Mouse (Mus musculus) midbrain, embryonic 15.5 days (tissue): ENCODE data around the gene Macc1. TPM values are rescaled to one million over a fixed set of nuclear protein-coding genes. Genes with fewer than 3 reads are reported as not detected.
"Not testable (repeated sequence)": the region's sequence is repeated elsewhere in the genome, so short reads cannot be mapped to it uniquely, and the experiment has no call there.

Experiments used
- ATAC-seq: fragments of 200-750 bp; cut with Nextera tagmentation; replicated peaks from 2 replicates; pipeline ENCODE4 v1.8.0; 2017; ENCODE audit warnings: moderate TSS enrichment
- H3K27ac ChIP-seq: fragments of 300-500 bp; sonication (generic); 2 replicates; pipeline ENCODE4 v1.5.1; 2015; ENCODE audit warnings: mild to moderate bottlenecking, inconsistent platforms
- H3K27me3 ChIP-seq: fragments of 300-500 bp; sonication (generic); replicated peaks from 2 replicates; pipeline ENCODE4 v1.6.1; 2015; ENCODE audit warnings: inconsistent platforms
- H3K36me3 ChIP-seq: fragments of 300-500 bp; sonication (generic); replicated peaks from 2 replicates; pipeline ENCODE4 v1.6.1; 2015; ENCODE audit warnings: inconsistent platforms
- H3K4me1 ChIP-seq: fragments of 300-500 bp; sonication (generic); 2 replicates; pipeline ENCODE4 v1.6.1; 2015; ENCODE audit warnings: inconsistent platforms
- H3K4me2 ChIP-seq: fragments of 300-500 bp; sonication (generic); 2 replicates; pipeline ENCODE4 v1.6.1; 2015; ENCODE audit warnings: inconsistent platforms, mild to moderate bottlenecking, moderate library complexity
- H3K4me3 ChIP-seq: fragments of 300-500 bp; sonication (generic); 2 replicates; pipeline ENCODE4 v1.5.1; 2015; ENCODE audit warnings: mild to moderate bottlenecking, inconsistent platforms
- H3K9ac ChIP-seq: fragments of 300-500 bp; sonication (generic); 2 replicates; pipeline ENCODE4 v1.6.1; 2015; ENCODE audit warnings: mild to moderate bottlenecking, inconsistent platforms
- H3K9me3 ChIP-seq: fragments of 300-500 bp; sonication (generic); 2 replicates; pipeline ENCODE4 v1.6.1; 2016; ENCODE audit warnings: inconsistent platforms
- WGBS: fragments of 180-500 bp; shearing (Covaris S2); methylation state at CpG from one replicate; pipeline ENCODE4 v1.1.7; 2015; ENCODE audit warnings: mixed read lengths; 5-methylcytosine and 5-hydroxymethylcytosine counted together
- polyA plus RNA-seq: library from polyadenylated mRNA; unstranded; fragments of >200 nt; fragmentation: Nextera tagmentation; extraction: Ambion mirVana; gene quantifications from 2 replicates; pipeline ENCODE4 v1.2.1, GENCODE M21; 2015

Macc1 gene
- polyA plus RNA-seq, 1 experiment from 2014 or later: 0.04 TPM

- Histone ChIP-seq H3K4me3 (no peak overlapping the region), H3K9ac (no peak overlapping the region), H3K4me1 (0 out of 2 replicates have a peak, but pooled peaks cover 6% of the 10 kb centered on the region), H3K36me3 (no peaks in the 10 kb centered on the region), H3K4me2 (no peak overlapping the region), H3K27ac (no peak overlapping the region), H3K27me3 (no peaks in the 10 kb centered on the region), H3K9me3 (no peaks in the 10 kb centered on the region)
- ATAC-seq: peak; percentile 83
Observed at GRCm38 (mm10) chr12:119333376-119333775, 19.3 kb downstream of the Macc1 start.

DNA sequence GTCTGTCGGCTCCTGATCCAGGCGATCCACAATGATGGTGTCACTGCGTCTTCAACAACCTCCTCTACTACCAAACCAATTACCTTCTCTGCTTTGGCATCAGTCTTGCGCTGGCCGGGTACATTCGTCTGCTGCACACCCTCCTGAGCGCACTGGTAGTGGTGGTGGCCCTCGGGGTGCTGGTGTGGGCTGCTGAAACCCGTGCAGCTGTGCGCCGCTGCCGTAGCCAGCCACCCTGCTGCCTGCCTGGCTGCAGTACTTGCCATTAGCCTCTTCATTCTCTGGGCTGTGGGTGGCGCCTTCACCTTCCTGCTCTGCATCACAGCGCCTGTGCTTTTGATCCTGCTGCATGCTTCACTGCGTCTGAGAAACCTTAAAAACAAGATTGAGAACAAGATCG is 38.5 kb downstream of the Macc1 start:
- not testable (repeated sequence) for H3K9me3 ChIP-seq, H3K9ac ChIP-seq, H3K4me1 ChIP-seq, H3K27ac ChIP-seq, H3K36me3 ChIP-seq, H3K27me3 ChIP-seq
- Histone ChIP-seq H3K4me3 (0 out of 2 replicates have a peak overlapping the region, but pooled peaks have one; percentile 5), H3K4me2 (peak overlapping the region; percentile 26)
- ATAC-seq: peak; percentile 62; the same call in 1 of the 2 replicates
- 32% methylated on average over 16 of the region's 16 CpGs for WGBS

DNA sequence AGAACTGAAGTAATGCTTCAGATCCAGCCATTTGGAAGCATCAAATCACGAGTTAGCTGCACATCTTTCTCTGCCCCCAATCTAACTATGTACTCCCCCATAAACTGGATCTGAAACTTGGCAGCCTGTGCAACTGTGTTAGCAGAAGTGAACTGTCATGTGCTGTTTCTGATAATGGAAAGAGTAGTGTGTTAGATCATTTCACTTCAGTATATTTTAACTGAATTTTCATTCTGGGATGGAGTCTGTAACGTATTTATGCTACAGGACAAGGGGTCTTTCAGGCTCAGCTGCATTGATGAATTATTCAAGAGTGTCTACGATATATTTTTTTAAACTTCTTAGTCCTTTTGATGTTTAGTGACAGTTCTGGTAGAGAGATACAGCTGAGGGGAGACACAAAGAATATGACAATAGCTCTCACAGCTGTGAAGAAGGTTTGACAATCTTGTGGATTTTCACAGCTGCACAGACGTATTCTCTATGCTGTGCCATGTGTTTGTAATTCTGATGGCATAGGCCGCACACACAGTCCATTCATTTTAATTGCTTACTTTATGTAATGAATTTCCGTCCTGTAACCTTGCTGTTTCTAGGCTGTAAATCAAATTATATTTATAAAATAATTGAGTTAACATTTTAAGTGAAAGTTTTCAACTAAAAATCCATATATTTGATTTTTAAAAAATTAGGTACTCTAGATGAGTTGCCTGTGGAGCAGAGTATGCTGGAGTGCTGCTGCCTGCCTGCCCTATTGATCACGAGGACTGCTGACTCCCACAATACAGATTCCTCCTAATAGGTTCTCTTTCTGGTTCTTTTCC is 43.6 kb downstream of the Macc1 start:
- no peak overlapping the region for H3K27ac ChIP-seq
- peak; percentile 95 for ATAC-seq
- H3K4me2 ChIP-seq: no peak overlapping the region
- H3K27me3 ChIP-seq: no peaks in the 10 kb centered on the region
- H3K36me3 ChIP-seq: no peaks in the 10 kb centered on the region
- H3K4me3 ChIP-seq: no peak overlapping the region
- no peak overlapping the region for H3K9ac ChIP-seq
- 17% methylated on average over 7 of the region's 7 CpGs for WGBS
- no peaks in the 10 kb centered on the region for H3K9me3 ChIP-seq
- H3K4me1 ChIP-seq: 0 out of 2 replicates have a peak, but pooled peaks cover 10% of the 10 kb centered on the region

- H3K4me3 ChIP-seq: no peak overlapping the region
- H3K9ac ChIP-seq: no peak overlapping the region
- H3K27me3 ChIP-seq: no peaks in the 10 kb centered on the region
- 0 out of 2 replicates have a peak, but pooled peaks have one; percentile 19 for ATAC-seq
- H3K4me1 ChIP-seq: 0 out of 2 replicates have a peak, but pooled peaks cover 10% of the 10 kb centered on the region
- WGBS: 40% methylated on average over 1 of the region's 1 CpGs
- no peaks in the 10 kb centered on the region for H3K9me3 ChIP-seq
- no peak overlapping the region for H3K4me2 ChIP-seq
- no peak overlapping the region for H3K27ac ChIP-seq
- no peaks in the 10 kb centered on the region for H3K36me3 ChIP-seq
Observed at GRCm38 (mm10) chr12:119358242-119358515, 44.1 kb downstream of the Macc1 start.

GRCm38 (mm10) chr12:119365041-119365440 is 51.0 kb downstream of the Macc1 start:
- Histone ChIP-seq H3K4me2 (no peak overlapping the region), H3K4me3 (no peak overlapping the region), H3K9me3 (no peaks in the 10 kb centered on the region), H3K4me1 (no peaks in the 10 kb centered on the region), H3K27ac (no peak overlapping the region), H3K27me3 (no peaks in the 10 kb centered on the region), H3K9ac (no peak overlapping the region), H3K36me3 (no peaks in the 10 kb centered on the region)
- 66% methylated on average over 1 of the region's 1 CpGs for WGBS
- no peak for ATAC-seq

DNA sequence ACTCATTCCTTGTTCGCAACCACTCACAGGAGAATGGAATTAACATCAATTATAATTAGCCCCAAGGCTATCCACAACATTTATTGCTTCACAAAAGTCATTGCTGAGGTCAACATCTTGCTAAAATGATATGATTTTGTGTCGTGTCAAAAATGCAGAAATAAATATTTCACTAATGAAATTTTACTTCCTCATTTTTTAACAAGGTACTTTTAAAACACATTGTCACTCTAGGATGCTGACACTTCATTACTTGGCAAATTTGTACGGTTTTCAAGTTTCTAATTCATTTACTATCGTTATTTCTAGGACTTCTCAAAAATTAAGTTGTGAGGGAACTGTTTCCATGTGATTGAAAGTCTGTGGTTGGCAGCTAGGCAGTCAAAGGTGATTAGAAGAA is 55.8 kb downstream of the Macc1 start:
- 80% methylated on average over 4 of the region's 4 CpGs for WGBS
- no peak overlapping the region for H3K4me2 ChIP-seq

DNA sequence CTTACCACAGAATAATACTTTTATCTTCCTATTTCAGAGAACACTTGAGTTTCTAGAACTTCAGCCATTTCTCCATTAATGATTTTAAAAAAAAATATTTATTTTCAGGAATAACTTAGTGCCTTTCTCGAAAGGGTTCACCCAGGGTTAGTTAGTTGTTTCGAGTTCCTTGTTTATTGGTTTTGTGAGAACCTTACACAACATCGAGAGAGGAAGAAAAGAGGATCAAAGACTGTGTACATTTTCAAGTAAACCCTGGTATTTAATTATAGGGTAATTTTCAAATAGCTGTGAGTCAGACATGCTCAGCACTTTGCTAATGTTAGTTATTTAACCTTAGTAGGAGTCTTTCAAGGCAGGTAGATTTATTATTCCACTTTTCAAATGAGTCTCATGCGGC is 58.3 kb downstream of the Macc1 start:
- no peaks in the 10 kb centered on the region for H3K36me3 ChIP-seq
- no peak overlapping the region for H3K9ac ChIP-seq
- no peaks in the 10 kb centered on the region for H3K9me3 ChIP-seq
- H3K4me2 ChIP-seq: no peak overlapping the region
- no peaks in the 10 kb centered on the region for H3K27me3 ChIP-seq
- no peak for ATAC-seq
- H3K4me3 ChIP-seq: no peak overlapping the region
- H3K27ac ChIP-seq: no peak overlapping the region
- 85% methylated on average over 4 of the region's 4 CpGs for WGBS
- H3K4me1 ChIP-seq: no peaks in the 10 kb centered on the region

More for the DNA sequence above, 55.8 kb downstream of the Macc1 start:
- Histone ChIP-seq H3K36me3 (no peaks in the 10 kb centered on the region), H3K4me3 (no peak overlapping the region), H3K27ac (no peak overlapping the region), H3K9ac (no peak overlapping the region), H3K9me3 (no peaks in the 10 kb centered on the region), H3K4me1 (no peaks in the 10 kb centered on the region), H3K27me3 (no peaks in the 10 kb centered on the region)
- ATAC-seq: no peak

DNA sequence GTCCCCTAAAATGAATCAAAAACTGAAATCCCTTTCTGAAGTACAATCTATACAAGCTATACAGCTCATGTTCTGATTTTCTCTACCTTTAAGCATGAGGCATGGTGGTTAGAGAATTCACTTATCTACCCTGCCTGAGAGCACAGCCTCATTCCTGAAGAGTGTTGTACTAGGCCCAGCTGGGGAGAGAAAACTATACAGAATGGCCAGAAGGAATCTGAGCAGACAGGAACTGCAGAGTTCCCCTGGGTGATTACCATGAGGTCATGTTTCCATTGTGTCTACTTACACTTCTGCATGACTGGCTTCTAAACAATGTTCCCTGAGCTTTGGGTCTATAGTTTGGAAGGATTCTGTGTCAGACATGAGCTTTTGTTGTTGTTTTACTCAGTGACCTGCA is 62.8 kb downstream of the Macc1 start:
- no peak overlapping the region for H3K4me3 ChIP-seq
- no peaks in the 10 kb centered on the region for H3K4me1 ChIP-seq
- no peaks in the 10 kb centered on the region for H3K36me3 ChIP-seq
- no peak overlapping the region for H3K4me2 ChIP-seq
- H3K27ac ChIP-seq: no peak overlapping the region
- no peaks in the 10 kb centered on the region for H3K9me3 ChIP-seq
- no peak overlapping the region for H3K9ac ChIP-seq
- H3K27me3 ChIP-seq: no peaks in the 10 kb centered on the region
- no peak for ATAC-seq

DNA sequence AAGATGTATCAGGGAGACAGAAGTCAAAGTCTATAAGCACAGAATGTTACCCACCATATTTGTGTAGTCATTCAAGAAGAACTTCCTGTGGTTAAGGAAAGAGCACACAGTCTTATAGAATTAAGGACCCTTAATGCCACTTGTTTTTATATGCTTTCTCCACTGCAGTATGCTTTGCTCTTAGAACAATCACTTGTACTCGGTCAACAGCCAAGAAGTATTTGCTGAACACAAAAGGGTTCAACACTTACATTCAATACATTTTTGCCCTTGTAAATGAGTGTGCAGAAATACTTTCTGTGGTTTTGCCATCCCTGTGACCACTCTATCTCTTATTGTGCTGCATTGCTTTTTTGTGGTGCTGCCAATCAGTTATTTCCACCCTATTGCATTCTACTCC is 67.8 kb downstream of the Macc1 start:
- 80% methylated on average over 1 of the region's 1 CpGs for WGBS
- ATAC-seq: no peak
- no peaks in the 10 kb centered on the region for H3K9me3 ChIP-seq
- no peak overlapping the region for H3K9ac ChIP-seq
- H3K4me3 ChIP-seq: no peak overlapping the region
- H3K27me3 ChIP-seq: no peaks in the 10 kb centered on the region
- no peaks in the 10 kb centered on the region for H3K36me3 ChIP-seq
- no peaks in the 10 kb centered on the region for H3K4me1 ChIP-seq
- H3K4me2 ChIP-seq: no peak overlapping the region
- no peak overlapping the region for H3K27ac ChIP-seq

GRCm38 (mm10) chr12:119386243-119386642 is 72.2 kb downstream of the Macc1 start:
- ATAC-seq: no peak
- H3K4me3 ChIP-seq: no peak overlapping the region
- H3K27me3 ChIP-seq: no peaks in the 10 kb centered on the region
- H3K9me3 ChIP-seq: no peaks in the 10 kb centered on the region
- no peak overlapping the region for H3K4me2 ChIP-seq
- H3K9ac ChIP-seq: no peak overlapping the region
- no peaks in the 10 kb centered on the region for H3K4me1 ChIP-seq
- no peak overlapping the region for H3K27ac ChIP-seq
- no peaks in the 10 kb centered on the region for H3K36me3 ChIP-seq

GRCm38 (mm10) chr12:119386650-119387049 is 72.6 kb downstream of the Macc1 start:
- 81% methylated on average over 2 of the region's 2 CpGs for WGBS
- Histone ChIP-seq H3K36me3 (no peaks in the 10 kb centered on the region), H3K4me2 (no peak overlapping the region), H3K9ac (no peak overlapping the region), H3K27ac (no peak overlapping the region), H3K4me3 (no peak overlapping the region), H3K4me1 (no peaks in the 10 kb centered on the region), H3K9me3 (no peaks in the 10 kb centered on the region), H3K27me3 (no peaks in the 10 kb centered on the region)
- no peak for ATAC-seq

DNA sequence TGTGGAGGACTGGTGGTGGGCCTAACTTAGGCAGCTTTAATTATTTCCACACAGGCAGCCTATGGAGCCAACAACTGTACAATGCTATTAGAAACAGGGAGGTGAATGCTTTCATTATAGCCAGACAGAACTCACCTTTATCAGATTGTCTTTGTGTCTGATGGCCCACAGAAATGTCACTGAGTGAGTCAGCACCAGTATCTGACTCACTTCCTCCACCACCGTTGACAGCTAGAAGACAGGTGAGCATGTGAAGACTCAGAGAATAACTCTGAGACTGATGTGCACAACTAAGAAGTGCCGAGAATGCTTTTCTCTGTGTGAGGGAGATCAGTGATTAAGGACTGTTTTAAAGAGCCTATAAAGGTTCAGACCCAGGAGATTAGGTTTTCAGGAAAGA is 73.9 kb downstream of the Macc1 start:
- Histone ChIP-seq H3K4me2 (no peak overlapping the region), H3K27ac (no peak overlapping the region), H3K9me3 (no peaks in the 10 kb centered on the region), H3K9ac (no peak overlapping the region), H3K4me1 (no peaks in the 10 kb centered on the region), H3K4me3 (no peak overlapping the region), H3K27me3 (no peaks in the 10 kb centered on the region), H3K36me3 (no peaks in the 10 kb centered on the region)
- ATAC-seq: no peak
- 82% methylated on average over 2 of the region's 2 CpGs for WGBS

- 65% methylated on average over 3 of the region's 3 CpGs for WGBS
- Histone ChIP-seq H3K4me2 (no peak overlapping the region), H3K27ac (no peak overlapping the region), H3K27me3 (no peaks in the 10 kb centered on the region), H3K4me1 (no peaks in the 10 kb centered on the region), H3K9me3 (no peaks in the 10 kb centered on the region), H3K36me3 (no peaks in the 10 kb centered on the region), H3K4me3 (no peak overlapping the region), H3K9ac (no peak overlapping the region)
- ATAC-seq: no peak
Observed at GRCm38 (mm10) chr12:119390192-119390684, 76.2 kb downstream of the Macc1 start.
